Mouse (Mus musculus) limb, embryonic 14.5 days (tissue): ENCODE data around the gene Chpf. TPM values are rescaled to one million over a fixed set of nuclear protein-coding genes. Genes with fewer than 3 reads are reported as not detected.

Experiments
- ATAC-seq: fragments of 200-750 bp; cut with Nextera tagmentation; 2 replicates; pipeline ENCODE4 v1.8.0; 2017; ENCODE audit warnings: low read depth, moderate number of reproducible peaks, moderate TSS enrichment; ENCODE audit not compliant: low FRiP score
- DNase-seq: peaks from one replicate; pipeline ENCODE4 v3.0.0-alpha.2; 2015; ENCODE audit warnings: low spot score
- H3K27ac ChIP-seq: fragments of 300-500 bp; sonication (generic); replicated peaks from 2 replicates; pipeline ENCODE4 v1.5.1; 2014; ENCODE audit warnings: low read depth, mild to moderate bottlenecking, low read length, moderate library complexity, mixed read lengths
- H3K27me3 ChIP-seq: fragments of 300-500 bp; sonication (generic); 2 replicates; pipeline ENCODE4 v1.6.1; 2014; ENCODE audit warnings: low read length, mixed read lengths; ENCODE audit not compliant: control insufficient read depth, insufficient read depth
- H3K36me3 ChIP-seq: fragments of 300-500 bp; sonication (generic); 2 replicates; pipeline ENCODE4 v1.6.1; 2014; ENCODE audit warnings: mild to moderate bottlenecking, low read length, moderate library complexity, mixed read lengths; ENCODE audit not compliant: control insufficient read depth, insufficient read depth
- H3K4me1 ChIP-seq: fragments of 300-500 bp; sonication (generic); 2 replicates; pipeline ENCODE4 v1.6.1; 2014; ENCODE audit warnings: antibody characterized with exemption, low read length, mixed read lengths; ENCODE audit not compliant: control insufficient read depth, insufficient read depth
- H3K4me2 ChIP-seq: fragments of 300-500 bp; sonication (generic); replicated peaks from 2 replicates; pipeline ENCODE4 v1.6.1; 2014; ENCODE audit warnings: low read depth, mild to moderate bottlenecking, low read length, moderate library complexity; ENCODE audit not compliant: severe bottlenecking
- H3K4me3 ChIP-seq: fragments of 300-500 bp; sonication (generic); replicated peaks from 2 replicates; pipeline ENCODE4 v1.5.1; 2014; ENCODE audit warnings: low read length
- H3K9ac ChIP-seq: fragments of 300-500 bp; sonication (generic); 2 replicates; pipeline ENCODE4 v1.6.1; 2014; ENCODE audit warnings: mild to moderate bottlenecking, low read depth, low read length, moderate library complexity; ENCODE audit not compliant: severe bottlenecking
- H3K9me3 ChIP-seq: fragments of 300-500 bp; sonication (generic); 2 replicates; pipeline ENCODE4 v1.6.1; 2016; ENCODE audit warnings: low read length; ENCODE audit not compliant: control insufficient read depth
- POLR2A ChIP-seq: fragments of 200-500 bp; IDR thresholded peaks from 2 replicates; pipeline ENCODE4 v1.8.0; 2012; ENCODE audit warnings: inconsistent platforms, mild to moderate bottlenecking, moderate library complexity, borderline replicate concordance; ENCODE audit not compliant: insufficient read depth, insufficient read length; ENCODE audit errors: extremely low read depth
- WGBS: fragments of 180-500 bp; shearing (Covaris S2); extraction: QIAGEN DNeasy Blood & Tissue Kit; methylation state at CpG from one replicate; pipeline ENCODE4 v1.1.7; 2014; 5-methylcytosine and 5-hydroxymethylcytosine counted together
- polyA plus RNA-seq, 2 experiments: library from polyadenylated mRNA; depleted of rRNA in 1 of 2; stranded (reverse) in 1 of 2; unstranded in 1 of 2; fragments of >200 nt; fragmentation: Nextera tagmentation in 1 of 2; extraction: Ambion mirVana in 1 of 2; gene quantifications; 2 replicates each; pipeline versions ENCODE4 v1.2.1 to v1.2.3; 2012 to 2014

The Chpf gene
- polyA plus RNA-seq, 2 experiments = 65.0 to 104 TPM

DNA sequence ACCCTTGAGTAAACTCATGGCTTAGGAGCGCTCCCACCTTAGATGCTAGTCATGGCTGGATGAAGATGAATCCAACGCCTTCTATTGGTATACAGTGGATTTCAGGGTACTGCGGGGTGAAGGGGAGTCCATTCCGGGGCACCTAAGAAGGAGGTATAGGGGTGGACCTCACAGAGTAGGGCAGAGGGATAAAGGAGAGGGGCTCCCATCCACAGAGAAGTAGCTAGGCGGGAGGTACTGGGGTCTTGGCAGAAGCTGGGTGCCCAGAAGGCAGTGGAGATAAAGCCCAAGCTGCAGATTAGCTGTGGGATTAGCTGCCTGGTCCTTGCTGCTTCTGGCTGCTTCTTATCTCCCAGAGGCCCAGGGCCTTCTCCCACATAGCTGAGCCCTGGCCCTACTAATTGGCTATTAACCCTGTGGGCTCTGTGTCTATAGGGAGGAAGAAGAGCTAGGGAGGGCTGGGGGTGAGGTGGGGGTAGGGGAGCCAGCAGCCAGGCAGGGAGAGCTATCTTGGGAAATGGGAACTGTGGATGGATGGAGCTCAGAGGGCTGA lies 15.4 kb downstream of the Chpf start:
- 77% methylated on average over 5 of the region's 5 CpGs for WGBS
- Histone ChIP-seq H3K9ac (no peak overlapping the region), H3K27me3 (peaks cover 10% of the 10 kb centered on the region), H3K4me3 (no peak overlapping the region), H3K9me3 (no peaks in the 10 kb centered on the region), H3K36me3 (no peaks in the 10 kb centered on the region), H3K4me2 (no peak overlapping the region), H3K4me1 (peaks cover 7% of the 10 kb centered on the region), H3K27ac (no peak overlapping the region)
- TF ChIP-seq POLR2A = no peak
- DNase-seq (no peak), ATAC-seq (no peak)

DNA sequence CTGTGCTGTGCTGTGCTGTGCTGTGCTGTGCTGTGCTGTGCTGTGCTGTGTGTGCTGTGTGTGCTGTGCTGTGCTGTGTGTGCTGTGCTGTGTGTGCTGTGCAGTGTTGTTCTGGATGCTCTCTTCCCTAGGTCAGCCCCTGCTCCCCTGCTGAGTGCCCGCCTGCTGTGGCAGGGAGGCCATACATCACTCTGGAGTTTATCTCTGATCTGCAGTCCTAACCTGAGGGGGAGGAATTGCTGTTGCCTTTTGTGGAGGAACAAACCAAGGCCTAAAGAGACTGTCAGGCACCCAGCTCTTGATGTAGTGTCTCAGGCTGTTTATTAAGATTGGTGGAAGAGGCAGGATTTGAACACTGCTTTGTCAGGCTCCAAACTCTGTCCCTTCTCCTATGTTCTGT lies 16.5 kb downstream of the Chpf start:
- Histone ChIP-seq H3K9ac (no peak overlapping the region), H3K4me1 (peaks cover 18% of the 10 kb centered on the region), H3K36me3 (no peaks in the 10 kb centered on the region), H3K27ac (no peak overlapping the region), H3K4me3 (no peak overlapping the region), H3K9me3 (no peaks in the 10 kb centered on the region), H3K4me2 (no peak overlapping the region), H3K27me3 (peaks cover 10% of the 10 kb centered on the region)
- 45% methylated on average over 1 of the region's 1 CpGs for WGBS
- DNase-seq (no peak), ATAC-seq (no peak)
- no peak for TF ChIP-seq POLR2A

DNA sequence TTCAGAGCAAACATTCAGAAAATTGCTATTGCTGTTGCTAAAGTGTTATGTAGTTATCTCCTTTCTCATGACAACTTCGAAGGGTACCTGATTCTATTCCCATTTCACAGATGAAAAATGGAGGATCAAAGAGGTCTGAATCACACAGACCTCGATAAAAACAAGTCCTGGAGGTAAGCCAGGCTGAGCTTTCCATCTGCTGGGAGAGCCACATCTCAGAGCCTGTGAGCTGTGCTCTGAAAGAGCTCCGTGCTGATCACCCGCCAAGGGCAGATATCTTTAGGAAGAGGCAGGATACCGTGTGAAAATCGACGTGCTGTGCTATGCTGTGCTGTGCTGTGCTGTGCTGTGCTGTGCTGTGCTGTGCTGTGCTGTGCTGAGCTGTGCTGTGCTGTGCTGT lies 18.8 kb downstream of the Chpf start:
- peaks cover 24% of the 10 kb centered on the region for H3K27me3 ChIP-seq
- ATAC-seq (no peak), DNase-seq (no peak)
- no peak overlapping the region for H3K4me3 ChIP-seq
- WGBS = 74% methylated on average over 7 of the region's 7 CpGs
- TF ChIP-seq POLR2A = no peak
- H3K9me3 ChIP-seq = no peaks in the 10 kb centered on the region
- H3K36me3 ChIP-seq = no peaks in the 10 kb centered on the region
- H3K9ac ChIP-seq = no peak overlapping the region
- no peak overlapping the region for H3K27ac ChIP-seq
- H3K4me2 ChIP-seq = no peak overlapping the region
- peaks cover 19% of the 10 kb centered on the region for H3K4me1 ChIP-seq

DNA sequence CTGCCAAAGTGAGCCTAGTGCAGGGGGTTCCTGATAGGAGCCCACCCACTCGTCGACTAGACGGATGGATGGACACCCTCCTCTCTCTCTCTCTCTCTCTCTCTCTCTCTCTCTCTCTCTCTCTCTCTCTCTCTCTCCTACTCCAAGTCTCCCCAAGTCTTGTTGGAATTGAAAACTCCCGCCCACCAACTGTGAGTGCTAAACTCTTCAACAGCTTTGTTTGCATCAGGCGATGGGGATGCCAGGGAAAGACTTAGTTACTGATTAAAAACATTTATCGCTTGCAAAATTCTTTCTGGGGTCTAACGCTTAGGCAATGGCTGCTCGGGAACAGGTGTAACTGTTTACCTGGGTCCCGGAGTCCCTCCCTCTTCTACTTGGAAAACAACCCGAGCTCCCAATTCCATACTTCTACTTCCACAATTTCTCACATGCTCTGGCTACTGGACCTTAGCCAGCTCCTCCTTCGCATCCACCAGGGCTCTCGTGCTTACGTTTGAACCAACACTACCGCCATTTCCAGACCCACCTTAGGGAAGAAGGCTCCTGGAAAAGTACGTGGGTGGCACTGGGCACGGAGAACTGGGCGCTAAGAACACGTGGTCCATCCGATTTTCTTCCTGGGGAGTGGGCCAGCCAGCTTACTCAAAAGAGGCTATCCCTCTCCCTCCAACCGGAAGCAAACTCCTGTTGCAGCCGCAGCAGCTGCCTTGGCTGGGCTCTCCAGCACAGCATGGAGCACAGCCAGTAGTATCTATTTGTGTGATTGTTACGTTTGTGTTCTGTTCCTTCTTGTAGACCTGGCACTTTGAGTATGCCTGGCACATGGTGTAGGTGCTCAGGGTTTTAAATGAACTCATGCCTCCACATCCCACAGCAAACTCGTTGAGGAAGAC lies 20.1 kb downstream of the Chpf start:
- H3K27me3 ChIP-seq = peaks cover 24% of the 10 kb centered on the region
- H3K36me3 ChIP-seq = no peaks in the 10 kb centered on the region
- WGBS = 11% methylated on average over 23 of the region's 23 CpGs
- peak overlapping the region; percentile 53 for H3K4me2 ChIP-seq
- peak overlapping the region; percentile 31 for H3K4me3 ChIP-seq
- peaks cover 19% of the 10 kb centered on the region for H3K4me1 ChIP-seq
- H3K9me3 ChIP-seq = no peaks in the 10 kb centered on the region
- no peak overlapping the region for H3K27ac ChIP-seq
- ATAC-seq (no peak; the same call in 1 of the 2 replicates), DNase-seq (no peak)
- no peak for TF ChIP-seq POLR2A
- peak overlapping the region; percentile 38 for H3K9ac ChIP-seq

DNA sequence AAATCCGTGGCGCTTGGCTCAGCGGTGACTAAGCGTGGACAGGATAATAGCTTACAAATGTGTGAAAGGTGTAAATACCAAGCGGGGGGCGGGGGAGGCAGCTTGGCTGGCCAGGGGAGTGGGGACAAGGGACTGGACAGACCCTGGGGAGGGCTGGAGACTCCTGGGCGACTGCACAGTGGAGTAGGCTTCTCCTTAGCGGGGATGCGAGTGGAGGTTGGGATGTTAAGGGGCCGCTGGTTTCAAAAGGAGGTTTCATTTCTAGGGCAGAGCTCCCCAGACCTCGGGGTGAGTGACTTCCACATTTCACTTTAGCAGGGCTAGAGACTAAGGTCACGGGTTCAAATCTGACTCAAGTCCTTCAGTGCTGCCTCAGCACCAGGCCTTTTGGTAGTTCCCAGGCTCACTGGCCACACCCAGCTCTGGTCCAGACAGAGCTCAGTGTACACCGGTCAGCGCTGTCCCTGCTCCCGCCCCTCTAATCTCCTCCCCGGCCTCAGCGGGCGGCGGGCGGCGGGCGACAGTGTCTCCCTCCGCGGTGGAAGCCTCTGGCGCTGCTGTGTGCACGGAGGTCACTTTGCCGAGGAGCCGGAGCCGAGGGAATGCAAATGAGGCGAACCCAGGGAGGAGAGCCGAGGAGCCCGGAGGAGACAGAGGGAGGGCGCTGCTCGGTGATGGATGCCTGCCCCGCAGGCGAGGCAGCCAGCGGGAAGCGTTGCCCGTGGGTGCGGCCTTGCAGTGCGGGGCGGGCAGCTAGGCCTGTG lies 20.9 kb downstream of the Chpf start:
- Histone ChIP-seq H3K4me1 (peaks cover 19% of the 10 kb centered on the region), H3K36me3 (no peaks in the 10 kb centered on the region), H3K4me3 (peak overlapping the region; percentile 31), H3K27me3 (peaks cover 24% of the 10 kb centered on the region), H3K9ac (peak overlapping the region; percentile 38), H3K4me2 (peak overlapping the region; percentile 53), H3K9me3 (no peaks in the 10 kb centered on the region), H3K27ac (no peak overlapping the region)
- no peak for TF ChIP-seq POLR2A
- no peak for DNase-seq
- WGBS = 3% methylated on average over 30 of the region's 42 CpGs
- peak; percentile 55 for ATAC-seq
